Mouse (Mus musculus): ENCODE measurements around the gene Cox7a2. TPM values are rescaled to one million over a fixed set of nuclear protein-coding genes. Genes with fewer than 3 reads are reported as not detected.

Cox7a2 gene
- polyA plus RNA-seq, 1 experiment from 2014 or later, result 661 TPM

GRCm38 (mm10) chr9:79723090-79723489 is 36.6 kb downstream of the Cox7a2 start:
- 39% methylated on average over 5 of the region's 5 CpGs for WGBS
- H3K27me3 ChIP-seq, result peaks cover 24% of the 10 kb centered on the region
- H3K9ac ChIP-seq (replicated peaks), result no peak overlapping the region
- H3K27ac ChIP-seq, result no peak overlapping the region
- peaks cover 18% of the 10 kb centered on the region for H3K4me1 ChIP-seq (replicated peaks)
- H3K36me3 ChIP-seq, result no peaks in the 10 kb centered on the region
- H3K4me3 ChIP-seq (replicated peaks), result no peak overlapping the region
- 0 out of 2 replicates have a peak, but pooled peaks cover 4% of the 10 kb centered on the region for H3K9me3 ChIP-seq
- H3K4me2 ChIP-seq, result no peak overlapping the region
- ATAC-seq (ENCODE audit: insufficient number of reproducible peaks, insufficient read depth, low FRiP score, low TSS enrichment, low read depth), result no peak

- 6% methylated on average over 9 of the region's 9 CpGs for WGBS
- Histone ChIP-seq H3K27ac (no peak overlapping the region), H3K4me1 (replicated peaks) (peaks cover 28% of the 10 kb centered on the region), H3K36me3 (no peaks in the 10 kb centered on the region), H3K4me2 (peak overlapping the region; percentile 83), H3K4me3 (replicated peaks) (peak overlapping the region; percentile 64; the same call in 1 of the 2 replicates), H3K9ac (replicated peaks) (no peak overlapping the region), H3K9me3 (0 out of 2 replicates have a peak, but pooled peaks cover 4% of the 10 kb centered on the region), H3K27me3 (peaks cover 33% of the 10 kb centered on the region)
- ATAC-seq (ENCODE audit: insufficient number of reproducible peaks, insufficient read depth, low FRiP score, low TSS enrichment, low read depth), result peak; percentile 74
Observed at GRCm38 (mm10) chr9:79721056-79721455, 38.6 kb downstream of the Cox7a2 start.

GRCm38 (mm10) chr9:79720143-79720542 is 39.5 kb downstream of the Cox7a2 start:
- H3K4me1 ChIP-seq (replicated peaks), result peaks cover 34% of the 10 kb centered on the region
- peaks cover 33% of the 10 kb centered on the region for H3K27me3 ChIP-seq
- no peaks in the 10 kb centered on the region for H3K36me3 ChIP-seq
- peak overlapping the region; percentile 79; the same call in 1 of the 2 replicates for H3K9ac ChIP-seq (replicated peaks)
- peak overlapping the region; percentile 83 for H3K4me2 ChIP-seq
- ATAC-seq (ENCODE audit: insufficient number of reproducible peaks, insufficient read depth, low FRiP score, low TSS enrichment, low read depth), result no peak
- 0 out of 2 replicates have a peak, but pooled peaks cover 4% of the 10 kb centered on the region for H3K9me3 ChIP-seq
- peak overlapping the region; percentile 90 for H3K27ac ChIP-seq
- 31% methylated on average over 9 of the region's 9 CpGs for WGBS
- H3K4me3 ChIP-seq (replicated peaks), result peak overlapping the region; percentile 64

- peak overlapping the region; percentile 79 for H3K9ac ChIP-seq (replicated peaks)
- 0 out of 2 replicates have a peak, but pooled peaks cover 4% of the 10 kb centered on the region for H3K9me3 ChIP-seq
- H3K4me1 ChIP-seq (replicated peaks), result peaks cover 41% of the 10 kb centered on the region
- H3K27me3 ChIP-seq, result peaks cover 33% of the 10 kb centered on the region
- no peak for ATAC-seq (ENCODE audit: insufficient number of reproducible peaks, insufficient read depth, low FRiP score, low TSS enrichment, low read depth)
- H3K4me3 ChIP-seq (replicated peaks), result peak overlapping the region; percentile 64
- H3K27ac ChIP-seq, result peak overlapping the region; percentile 90
- no peaks in the 10 kb centered on the region for H3K36me3 ChIP-seq
- peak overlapping the region; percentile 83 for H3K4me2 ChIP-seq
- under 1% methylated on average over 28 of the region's 28 CpGs for WGBS
Observed at GRCm38 (mm10) chr9:79719451-79719850, 40.2 kb downstream of the Cox7a2 start.

GRCm38 (mm10) chr9:79718481-79719370 is 41.0 kb downstream of the Cox7a2 start, which contains the start of gene Col12a1:
TSS of gene Col12a1 (minus strand) at chr9:79718831.
- Histone ChIP-seq H3K27ac (peak within 1 kb of the TSS; percentile 90), H3K4me1 (replicated peaks) (peaks cover 48% of the 10 kb centered on the region), H3K4me3 (replicated peaks) (peak within 1 kb of the TSS; percentile 64), H3K36me3 (no peaks in the 10 kb centered on the region), H3K27me3 (peaks cover 33% of the 10 kb centered on the region), H3K9me3 (0 out of 2 replicates have a peak, but pooled peaks cover 4% of the 10 kb centered on the region), H3K9ac (replicated peaks) (peak within 1 kb of the TSS; percentile 79), H3K4me2 (peak within 1 kb of the TSS; percentile 83)
- under 1% methylated on average over 64 of the region's 64 CpGs for WGBS
- ATAC-seq (ENCODE audit: insufficient number of reproducible peaks, insufficient read depth, low FRiP score, low TSS enrichment, low read depth), result peak; percentile 49

GRCm38 (mm10) chr9:79717836-79718475 is 41.7 kb downstream of the Cox7a2 start:
- H3K4me1 ChIP-seq (replicated peaks), result peaks cover 48% of the 10 kb centered on the region
- H3K9me3 ChIP-seq, result 0 out of 2 replicates have a peak, but pooled peaks cover 4% of the 10 kb centered on the region
- peak overlapping the region; percentile 90 for H3K27ac ChIP-seq
- H3K27me3 ChIP-seq, result peaks cover 33% of the 10 kb centered on the region
- WGBS, result 2% methylated on average over 22 of the region's 22 CpGs
- ATAC-seq (ENCODE audit: insufficient number of reproducible peaks, insufficient read depth, low FRiP score, low TSS enrichment, low read depth), result no peak
- peak overlapping the region; percentile 79 for H3K9ac ChIP-seq (replicated peaks)
- peak overlapping the region; percentile 64 for H3K4me3 ChIP-seq (replicated peaks)
- H3K4me2 ChIP-seq, result peak overlapping the region; percentile 83
- H3K36me3 ChIP-seq, result no peaks in the 10 kb centered on the region

- Histone ChIP-seq H3K36me3 (no peaks in the 10 kb centered on the region), H3K4me2 (peak overlapping the region; percentile 83), H3K9ac (replicated peaks) (peak overlapping the region; percentile 79), H3K4me1 (replicated peaks) (peaks cover 48% of the 10 kb centered on the region), H3K27me3 (peaks cover 33% of the 10 kb centered on the region), H3K4me3 (replicated peaks) (peak overlapping the region; percentile 64), H3K27ac (peak overlapping the region; percentile 90), H3K9me3 (0 out of 2 replicates have a peak, but pooled peaks cover 4% of the 10 kb centered on the region)
- no peak for ATAC-seq (ENCODE audit: insufficient number of reproducible peaks, insufficient read depth, low FRiP score, low TSS enrichment, low read depth)
- 7% methylated on average over 23 of the region's 23 CpGs for WGBS
Observed at GRCm38 (mm10) chr9:79716909-79717835, 42.5 kb downstream of the Cox7a2 start.

GRCm38 (mm10) chr9:79716496-79716895 is 43.2 kb downstream of the Cox7a2 start:
- H3K36me3 ChIP-seq, result no peaks in the 10 kb centered on the region
- no peaks in the 10 kb centered on the region for H3K9me3 ChIP-seq
- H3K9ac ChIP-seq (replicated peaks), result peak overlapping the region; percentile 42; the same call in 1 of the 2 replicates
- H3K4me1 ChIP-seq (replicated peaks), result peaks cover 48% of the 10 kb centered on the region
- H3K27me3 ChIP-seq, result peaks cover 33% of the 10 kb centered on the region
- peak overlapping the region; percentile 56 for H3K27ac ChIP-seq
- H3K4me3 ChIP-seq (replicated peaks), result peak overlapping the region; percentile 64
- peak overlapping the region; percentile 83 for H3K4me2 ChIP-seq
- 33% methylated on average over 5 of the region's 5 CpGs for WGBS
- no peak for ATAC-seq (ENCODE audit: insufficient number of reproducible peaks, insufficient read depth, low FRiP score, low TSS enrichment, low read depth)

- Histone ChIP-seq H3K27ac (no peak overlapping the region), H3K4me2 (peak overlapping the region; percentile 56), H3K27me3 (peaks cover 19% of the 10 kb centered on the region), H3K36me3 (no peaks in the 10 kb centered on the region), H3K4me1 (replicated peaks) (peaks cover 35% of the 10 kb centered on the region), H3K4me3 (replicated peaks) (peak overlapping the region; percentile 18), H3K9ac (replicated peaks) (0 out of 2 replicates have a peak overlapping the region, but pooled peaks have one; percentile 1), H3K9me3 (no peaks in the 10 kb centered on the region)
- WGBS, result 6% methylated on average over 16 of the region's 16 CpGs
- ATAC-seq (ENCODE audit: insufficient number of reproducible peaks, insufficient read depth, low FRiP score, low TSS enrichment, low read depth), result 0 out of 2 replicates have a peak, but pooled peaks have one; percentile 11
Observed at GRCm38 (mm10) chr9:79714471-79715045, 45.1 kb downstream of the Cox7a2 start.
